Mouse (Mus musculus): ENCODE measurements around the gene Bbs7. TPM values are rescaled to one million over a fixed set of nuclear protein-coding genes. Genes with fewer than 3 reads are reported as not detected.

Gene Bbs7
- polyA plus RNA-seq (2017; shearing (Covaris generic)), result 0.75 TPM

DNA sequence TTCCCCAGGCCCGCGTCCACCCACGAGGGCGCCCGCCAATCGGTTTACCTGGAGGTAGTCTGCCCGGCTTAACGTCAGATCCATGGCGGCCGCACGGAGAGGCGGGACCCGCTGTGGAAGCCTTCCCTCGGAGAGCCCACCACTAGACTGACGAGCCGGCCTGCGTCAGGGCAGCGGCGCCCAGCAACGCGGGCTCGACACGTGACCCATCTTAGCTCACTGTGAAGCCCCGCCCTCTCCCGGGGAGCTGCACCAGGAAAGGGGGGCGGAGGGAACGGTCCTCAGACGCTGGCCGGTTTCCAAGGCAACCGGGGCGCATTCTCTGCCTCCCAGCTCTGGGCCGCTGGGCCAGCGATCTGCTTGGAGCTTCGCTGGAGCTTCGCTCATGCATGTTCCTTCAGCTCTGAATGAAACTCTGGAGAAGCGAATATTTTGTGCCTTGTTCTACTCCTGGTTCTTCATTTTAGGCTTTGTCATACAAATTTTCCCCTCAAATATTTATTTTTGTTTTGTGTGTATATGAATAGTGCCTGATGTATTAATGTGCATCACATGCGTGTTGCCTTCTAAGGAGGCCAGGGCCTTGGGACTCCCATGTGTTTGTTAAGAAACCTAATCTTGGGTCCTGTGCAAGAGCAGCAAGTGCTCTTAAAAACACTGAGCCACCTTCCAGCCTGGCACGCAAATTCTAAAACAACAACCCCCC is at the start of gene Bbs7:
Gene Bbs7, minus strand, starts transcription at position 276 of the 706 bp plus-strand sequence.

DNA sequence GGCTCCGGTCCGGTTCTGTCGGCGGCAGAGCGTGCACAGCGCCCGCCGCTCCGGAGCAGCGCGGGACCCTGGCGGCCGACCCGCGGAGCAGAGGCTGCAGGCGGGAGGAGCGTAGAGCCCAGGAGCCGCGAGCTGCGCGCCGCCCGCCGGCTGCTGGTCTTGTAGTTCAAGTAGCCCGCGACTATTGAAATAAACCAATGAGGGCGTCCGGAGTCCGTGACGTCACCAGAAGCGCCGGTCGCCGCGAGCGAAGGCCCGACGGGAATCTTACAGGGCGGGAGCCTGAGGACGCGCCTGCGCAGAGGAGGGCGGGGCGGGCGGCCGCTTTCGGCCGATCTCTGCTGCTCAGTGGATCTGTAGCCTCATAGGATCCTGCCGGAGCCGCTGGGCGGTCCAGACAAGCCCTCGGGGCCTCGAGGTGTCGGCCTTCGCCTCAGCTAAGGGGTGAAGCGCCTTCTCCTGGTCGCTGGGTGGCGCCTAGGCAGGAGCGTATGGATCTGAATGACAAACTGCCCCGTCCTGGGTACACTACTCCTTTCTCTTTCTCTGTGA is 41.4 kb downstream of the Bbs7 start, which contains the start of gene Ccna2:
Gene Ccna2, minus strand, starts transcription at position 324 of the 552 bp plus-strand sequence.

DNA sequence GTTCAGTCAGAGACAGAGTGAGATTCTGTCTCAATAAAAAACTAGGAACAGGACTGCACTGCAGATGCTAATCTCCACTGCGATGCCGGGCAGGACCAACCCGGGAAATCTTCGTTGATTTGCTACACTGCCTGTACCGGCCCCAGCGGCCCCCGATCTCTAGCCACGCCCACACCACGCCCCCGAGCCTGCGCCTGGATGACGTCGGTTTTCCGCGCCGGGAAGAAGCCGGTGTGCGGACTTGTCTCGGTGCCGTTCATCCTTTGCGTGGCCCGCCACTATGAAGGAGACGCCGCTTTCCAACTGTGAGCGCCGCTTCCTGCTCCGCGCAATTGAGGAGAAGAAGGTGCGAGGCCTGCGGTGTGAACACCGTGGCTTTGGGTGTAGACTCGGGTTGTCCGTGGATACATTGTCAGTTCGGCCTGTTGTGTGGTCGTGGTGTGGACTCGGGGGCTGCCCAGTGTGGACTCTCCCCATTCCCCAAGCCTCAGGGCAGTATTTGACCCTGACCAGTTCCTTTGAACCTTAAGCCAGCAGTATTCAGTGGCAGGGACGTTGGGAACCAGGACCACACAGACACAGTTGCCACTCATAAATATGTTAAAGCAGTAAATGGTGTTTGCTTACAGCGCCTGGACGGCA is 60.8 kb downstream of the Bbs7 start, which contains the start of gene Exosc9:
Gene Exosc9, plus strand, starts transcription at position 201 of the 642 bp plus-strand sequence.

Other genes starting within 250 kb of the Bbs7 start
- gene Anxa5, start 137.6 kb downstream of the Bbs7 start, polyA plus RNA-seq (2017; shearing (Covaris generic)), result 194 TPM
- 1.8 TPM for gene 1810062G17Rik, start 137.5 kb downstream of the Bbs7 start, polyA plus RNA-seq (2017; shearing (Covaris generic))
- not detected for gene Gm11549, start 91.7 kb downstream of the Bbs7 start, polyA plus RNA-seq (2017; shearing (Covaris generic))
- gene Exosc9, start 60.9 kb downstream of the Bbs7 start, polyA plus RNA-seq (2017; shearing (Covaris generic)), result 53.9 TPM
- 3.7 TPM for gene Ccna2, start 41.3 kb downstream of the Bbs7 start, polyA plus RNA-seq (2017; shearing (Covaris generic))
- gene Trpc3, start 76.7 kb upstream of the Bbs7 start, polyA plus RNA-seq (2017; shearing (Covaris generic)), result not detected
- gene 4932438A13Rik, start 249.6 kb upstream of the Bbs7 start, polyA plus RNA-seq (2017; shearing (Covaris generic)), result 294 TPM